Mouse (Mus musculus): ENCODE data around the gene Mrtfa. TPM values are rescaled to one million over a fixed set of nuclear protein-coding genes. Genes with fewer than 3 reads are reported as not detected.

Gene Mrtfa
- polyA plus RNA-seq, 1 experiment = 16.0 TPM

GRCm38 (mm10) chr15:81035417-81036162 is 155.0 kb downstream of the Mrtfa start:
- H3K27ac ChIP-seq (ENCODE audit: insufficient read depth, low read depth, low read length) = no peak overlapping the region
- TF ChIP-seq POLR2A (IDR thresholded peaks at IDR 0.05; ENCODE audit: low read depth, low read length) (no peak), CTCF (conservative IDR thresholded peaks at IDR 0.05; ENCODE audit: insufficient read depth, insufficient read length, low read depth, low read length) (no peak)
- no peak for DNase-seq
- H3K4me1 ChIP-seq (ENCODE audit: control insufficient read depth, insufficient read depth, low read length) = peaks cover 3% of the 10 kb centered on the region; the same call in 1 of the 2 replicates
- WGBS = 66% methylated on average over 12 of the region's 12 CpGs
- H3K27me3 ChIP-seq (replicated peaks; ENCODE audit: control insufficient read depth, insufficient read depth, low read length) = no peaks in the 10 kb centered on the region
- no peaks in the 10 kb centered on the region for H3K36me3 ChIP-seq (ENCODE audit: control insufficient read depth, insufficient read depth, low read length)
- H3K4me3 ChIP-seq (ENCODE audit: insufficient read depth, low read depth, low read length) = no peak overlapping the region

DNA sequence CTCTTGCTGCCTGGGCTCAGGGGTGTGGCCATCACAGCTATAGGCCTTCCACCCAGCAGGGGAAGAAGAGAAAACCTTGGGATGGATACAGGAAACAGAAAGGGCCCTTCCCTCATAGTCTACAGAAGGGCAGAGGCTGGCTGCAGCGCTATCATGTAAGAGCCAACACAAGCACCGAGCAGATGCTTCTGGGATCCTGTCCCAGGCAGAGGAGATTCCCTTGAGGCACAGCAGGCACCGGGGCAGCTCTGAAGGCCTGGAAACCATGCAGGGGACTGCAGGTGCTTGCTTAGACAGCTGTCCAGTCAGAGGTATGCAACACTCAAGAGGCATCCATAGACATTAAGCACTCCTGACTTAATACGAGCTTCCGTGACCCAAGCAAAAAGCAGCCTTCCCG is 156.4 kb downstream of the Mrtfa start:
- Histone ChIP-seq H3K4me1 (ENCODE audit: control insufficient read depth, insufficient read depth, low read length) (peaks cover 3% of the 10 kb centered on the region; the same call in 1 of the 2 replicates), H3K27me3 (replicated peaks; ENCODE audit: control insufficient read depth, insufficient read depth, low read length) (no peaks in the 10 kb centered on the region), H3K4me3 (ENCODE audit: insufficient read depth, low read depth, low read length) (no peak overlapping the region), H3K27ac (ENCODE audit: insufficient read depth, low read depth, low read length) (no peak overlapping the region), H3K36me3 (ENCODE audit: control insufficient read depth, insufficient read depth, low read length) (no peaks in the 10 kb centered on the region)
- 74% methylated on average over 6 of the region's 6 CpGs for WGBS
- no peak for DNase-seq
- TF ChIP-seq POLR2A (IDR thresholded peaks at IDR 0.05; ENCODE audit: low read depth, low read length) = no peak
- no peak for TF ChIP-seq CTCF (conservative IDR thresholded peaks at IDR 0.05; ENCODE audit: insufficient read depth, insufficient read length, low read depth, low read length)

DNA sequence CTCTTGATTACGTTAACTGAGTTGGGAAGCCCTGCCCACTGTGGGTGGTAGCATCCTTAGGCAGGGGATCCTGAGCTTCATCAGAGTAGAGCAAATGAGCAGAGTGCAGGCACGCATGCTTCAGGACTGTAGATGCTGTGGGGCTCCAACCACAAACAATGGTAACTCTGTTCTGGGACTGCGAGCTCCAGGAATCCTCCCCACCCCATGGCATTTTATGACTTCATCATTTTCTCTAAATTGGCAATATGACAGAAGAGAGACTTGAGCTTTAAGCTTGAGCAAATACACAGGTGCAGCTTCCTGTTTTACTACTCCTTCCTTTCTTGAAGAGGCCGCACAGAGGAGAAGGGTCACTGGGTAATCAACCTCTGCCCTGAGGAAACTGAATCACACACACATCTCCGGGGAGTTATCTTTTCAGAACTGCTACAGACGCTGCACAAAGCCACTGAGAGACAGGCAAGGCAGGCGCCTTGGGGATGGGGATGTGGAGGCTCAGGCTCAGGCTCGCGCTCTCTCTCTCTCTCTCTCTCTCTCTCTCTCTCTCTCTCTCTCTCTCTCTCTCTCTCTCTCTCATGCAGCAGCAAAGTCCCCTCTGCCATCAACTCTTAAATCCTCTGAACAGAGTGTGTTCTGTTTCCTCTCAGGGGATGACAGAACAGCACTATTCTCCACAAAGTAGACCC is 157.5 kb downstream of the Mrtfa start:
- 44% methylated on average over 9 of the region's 9 CpGs for WGBS
- Histone ChIP-seq H3K27me3 (replicated peaks; ENCODE audit: control insufficient read depth, insufficient read depth, low read length) (no peaks in the 10 kb centered on the region), H3K4me1 (ENCODE audit: control insufficient read depth, insufficient read depth, low read length) (peaks cover 3% of the 10 kb centered on the region; the same call in 1 of the 2 replicates), H3K27ac (ENCODE audit: insufficient read depth, low read depth, low read length) (no peak overlapping the region), H3K36me3 (ENCODE audit: control insufficient read depth, insufficient read depth, low read length) (no peaks in the 10 kb centered on the region), H3K4me3 (ENCODE audit: insufficient read depth, low read depth, low read length) (no peak overlapping the region)
- TF ChIP-seq CTCF (conservative IDR thresholded peaks at IDR 0.05; ENCODE audit: insufficient read depth, insufficient read length, low read depth, low read length) (no peak), POLR2A (IDR thresholded peaks at IDR 0.05; ENCODE audit: low read depth, low read length) (no peak)
- DNase-seq = no peak

GRCm38 (mm10) chr15:81031611-81032010 is 158.9 kb downstream of the Mrtfa start:
- Histone ChIP-seq H3K27ac (ENCODE audit: insufficient read depth, low read depth, low read length) (no peak overlapping the region), H3K4me1 (ENCODE audit: control insufficient read depth, insufficient read depth, low read length) (peaks cover 9% of the 10 kb centered on the region; the same call in 1 of the 2 replicates)
- 67% methylated on average over 4 of the region's 4 CpGs for WGBS

GRCm38 (mm10) chr15:81030891-81031425 is 159.6 kb downstream of the Mrtfa start:
- peak; percentile 66 for DNase-seq
- H3K4me1 ChIP-seq (ENCODE audit: control insufficient read depth, insufficient read depth, low read length) = peaks cover 9% of the 10 kb centered on the region; the same call in 1 of the 2 replicates
- no peaks in the 10 kb centered on the region for H3K36me3 ChIP-seq (ENCODE audit: control insufficient read depth, insufficient read depth, low read length)
- H3K4me3 ChIP-seq (ENCODE audit: insufficient read depth, low read depth, low read length) = no peak overlapping the region
- 57% methylated on average over 10 of the region's 10 CpGs for WGBS
- H3K27ac ChIP-seq (ENCODE audit: insufficient read depth, low read depth, low read length) = no peak overlapping the region
- H3K27me3 ChIP-seq (replicated peaks; ENCODE audit: control insufficient read depth, insufficient read depth, low read length) = no peaks in the 10 kb centered on the region
- TF ChIP-seq POLR2A (IDR thresholded peaks at IDR 0.05; ENCODE audit: low read depth, low read length) (no peak), CTCF (conservative IDR thresholded peaks at IDR 0.05; ENCODE audit: insufficient read depth, insufficient read length, low read depth, low read length) (no peak)

More at GRCm38 (mm10) chr15:81031611-81032010, 158.9 kb downstream of the Mrtfa start:
- Histone ChIP-seq H3K27me3 (replicated peaks; ENCODE audit: control insufficient read depth, insufficient read depth, low read length) (no peaks in the 10 kb centered on the region), H3K36me3 (ENCODE audit: control insufficient read depth, insufficient read depth, low read length) (no peaks in the 10 kb centered on the region), H3K4me3 (ENCODE audit: insufficient read depth, low read depth, low read length) (no peak overlapping the region)
- peak; percentile 37 for DNase-seq
- no peak for TF ChIP-seq POLR2A (IDR thresholded peaks at IDR 0.05; ENCODE audit: low read depth, low read length)
- TF ChIP-seq CTCF (conservative IDR thresholded peaks at IDR 0.05; ENCODE audit: insufficient read depth, insufficient read length, low read depth, low read length) = no peak

DNA sequence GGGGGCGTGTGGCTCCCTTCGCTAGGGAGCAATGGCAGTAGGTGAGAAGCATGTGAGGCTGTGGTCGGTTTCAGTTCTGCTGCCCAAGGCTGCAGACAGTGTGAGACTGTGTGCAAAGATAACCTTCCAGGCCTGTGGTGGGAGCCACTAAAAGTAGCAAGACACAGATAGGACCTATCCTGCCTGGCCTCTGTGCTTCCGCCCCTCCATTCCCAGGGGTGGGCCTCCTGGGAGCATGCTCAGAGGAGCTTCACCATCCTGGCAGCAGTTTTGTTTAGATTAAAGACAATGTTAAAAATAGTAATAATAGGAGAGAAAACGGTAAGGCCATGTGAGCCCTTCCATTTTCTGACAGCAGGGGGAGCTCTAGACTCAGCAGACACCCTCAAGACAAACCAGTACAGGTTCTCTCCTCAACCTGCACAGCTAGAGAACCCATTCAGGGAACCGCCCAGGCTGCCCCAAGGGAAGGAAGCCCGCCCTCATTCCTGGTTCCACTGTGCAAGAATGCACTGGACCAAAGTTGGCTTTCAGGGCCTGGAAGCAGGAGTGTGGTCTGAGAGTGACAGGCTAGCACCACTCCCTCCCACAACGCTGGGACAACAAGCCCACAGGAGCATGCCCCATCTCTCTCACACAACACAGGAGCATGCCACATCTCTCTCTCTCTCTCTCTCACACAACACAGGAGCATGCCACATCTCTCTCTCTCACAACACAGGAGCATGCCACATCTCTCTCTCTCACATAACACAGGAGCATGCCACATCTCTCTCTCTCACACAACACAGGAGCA is 163.0 kb downstream of the Mrtfa start:
- 29% methylated on average over 8 of the region's 8 CpGs for WGBS
- Histone ChIP-seq H3K4me3 (ENCODE audit: insufficient read depth, low read depth, low read length) (no peak overlapping the region), H3K4me1 (ENCODE audit: control insufficient read depth, insufficient read depth, low read length) (peaks cover 9% of the 10 kb centered on the region; the same call in 1 of the 2 replicates), H3K27me3 (replicated peaks; ENCODE audit: control insufficient read depth, insufficient read depth, low read length) (no peaks in the 10 kb centered on the region), H3K36me3 (ENCODE audit: control insufficient read depth, insufficient read depth, low read length) (no peaks in the 10 kb centered on the region), H3K27ac (ENCODE audit: insufficient read depth, low read depth, low read length) (no peak overlapping the region)
- DNase-seq = peak; percentile 80
- no peak for TF ChIP-seq POLR2A (IDR thresholded peaks at IDR 0.05; ENCODE audit: low read depth, low read length)
- TF ChIP-seq CTCF (conservative IDR thresholded peaks at IDR 0.05; ENCODE audit: insufficient read depth, insufficient read length, low read depth, low read length) = peak; percentile 86
